Mouse (Mus musculus): ENCODE measurements around the gene Olfr893.
"Not testable (repeated sequence)": the region's sequence is repeated elsewhere in the genome, so short reads cannot be mapped to it uniquely, and the experiment has no call there.

Olfr893 gene

GRCm38 (mm10) chr9:38208065-38208464 lies at the start of gene Olfr893:
TSS of gene Olfr893 (plus strand) at chr9:38208365.
- DNase-seq (ENCODE audit: low spot score in 2 of 2) = no peak

GRCm38 (mm10) chr9:38168341-38168740 lies 39.8 kb upstream of the Olfr893 start:
- not testable (repeated sequence) for DNase-seq (ENCODE audit: low spot score in 2 of 2)

GRCm38 (mm10) chr9:38180721-38181120 lies 27.4 kb upstream of the Olfr893 start, which contains the start of gene Olfr891:
TSS of gene Olfr891 (minus strand) at chr9:38180821.
- DNase-seq (ENCODE audit: low spot score in 2 of 2) = no peak

DNA sequence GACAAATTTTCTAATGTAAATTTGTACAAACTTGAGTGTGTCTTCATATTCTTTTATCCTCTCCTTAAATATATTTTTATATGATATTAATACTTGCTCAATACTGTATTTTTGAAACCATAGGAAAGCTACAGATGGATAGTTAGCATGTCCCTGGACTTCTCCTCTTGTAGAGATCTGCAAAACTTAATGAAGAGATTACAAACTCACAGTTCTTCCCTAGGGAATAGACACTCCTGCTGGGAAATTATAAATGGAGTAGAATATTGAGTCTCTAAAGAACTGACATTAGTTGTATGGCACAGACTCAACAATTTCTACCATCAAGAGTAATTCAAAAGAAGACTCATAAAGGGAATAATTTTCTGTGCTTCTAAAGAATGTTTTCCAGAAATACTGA lies 9.6 kb downstream of the Olfr893 start, which contains the start of gene Olfr894:
Olfr894 (plus strand) TSS at position 301 of the 400 bp plus-strand sequence.
- no peak for DNase-seq (ENCODE audit: low spot score in 2 of 2)

- DNase-seq (ENCODE audit: low spot score in 2 of 2) = no peak
Observed at GRCm38 (mm10) chr9:38252474-38252873, 44.3 kb downstream of the Olfr893 start, which contains the start of gene Olfr143. TSS of gene Olfr143 (plus strand) at chr9:38252774.

Data from spleen, postnatal 36 days (tissue).